Mouse (Mus musculus): ENCODE measurements at regions not wholly inside any gene's neighbourhood (a gene's known extent, or its start where the extent isn't known, plus 50 kb on each side); places are given as distances from the start of the nearest gene placed in this dataset.

DNA sequence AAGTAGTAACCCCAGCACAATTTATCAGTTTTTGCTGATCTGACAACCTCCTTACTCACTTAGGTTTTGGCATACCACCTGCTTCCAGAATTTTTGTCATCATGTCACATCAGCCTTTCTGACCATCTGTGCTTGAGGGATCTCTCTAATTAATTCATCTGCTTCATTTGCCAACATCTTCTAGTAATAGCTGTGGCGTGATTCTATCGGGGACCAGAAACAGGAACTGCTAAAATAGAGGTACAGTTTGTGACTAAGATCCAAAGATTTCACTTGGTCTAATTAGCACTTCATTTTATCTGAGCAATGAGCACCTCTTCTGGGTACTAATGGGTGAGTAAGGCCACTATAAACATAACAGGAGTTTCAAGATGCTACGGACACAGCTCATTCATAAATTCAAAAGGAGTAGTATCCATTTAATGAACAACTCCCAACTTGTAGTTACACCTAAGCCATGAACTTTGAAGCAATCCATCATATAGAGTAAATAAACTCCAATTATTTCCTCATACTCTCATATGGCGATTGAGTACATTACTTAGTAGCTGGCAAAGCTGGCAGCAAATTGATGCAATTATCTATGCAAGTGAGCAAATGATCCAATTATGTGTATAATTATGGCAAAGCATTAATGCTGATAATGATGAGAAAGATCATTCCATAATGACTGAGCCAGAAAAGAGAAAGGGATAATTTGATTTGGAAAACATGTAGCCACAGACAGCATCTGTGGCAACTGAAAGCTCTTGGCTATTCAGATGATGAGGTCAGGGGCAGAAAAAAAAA, 768.4 kb downstream of the Smarca1 start:
- no peak for TF ChIP-seq CTCF (IDR thresholded peaks at IDR 0.05; ENCODE audit: low read depth, low read length)
- no peak for TF ChIP-seq POLR2A (IDR thresholded peaks at IDR 0.05; ENCODE audit: extremely low read depth, insufficient read depth, low read length)
